Mouse (Mus musculus) neural tube, embryonic 13.5 days (tissue): ENCODE measurements at regions not wholly inside any gene's neighbourhood (a gene's known extent, or its start where the extent isn't known, plus 50 kb on each side); places are given as distances from the start of the nearest gene placed in this dataset.
A peak's percentile ranks its signal among the peaks of the same experiment; 100 is the strongest.

Experiments used
- ATAC-seq: fragments of 200-750 bp; cut with Nextera tagmentation; 2 replicates; pipeline ENCODE4 v1.8.0; 2017; ENCODE audit warnings: low read depth, mild to moderate bottlenecking, moderate TSS enrichment, moderate library complexity
- H3K27ac ChIP-seq: fragments of 300-500 bp; sonication (generic); replicated peaks from 2 replicates; pipeline ENCODE4 v1.5.1; 2015; ENCODE audit warnings: moderate library complexity, mild to moderate bottlenecking, inconsistent platforms
- H3K27me3 ChIP-seq: fragments of 300-500 bp; sonication (generic); 2 replicates; pipeline ENCODE4 v1.6.1; 2015; ENCODE audit warnings: mild to moderate bottlenecking, inconsistent platforms
- H3K36me3 ChIP-seq: fragments of 300-500 bp; sonication (generic); 2 replicates; pipeline ENCODE4 v1.6.1; 2015; ENCODE audit warnings: mild to moderate bottlenecking, inconsistent platforms
- H3K4me1 ChIP-seq: fragments of 300-500 bp; sonication (generic); replicated peaks from 2 replicates; pipeline ENCODE4 v1.6.1; 2015; ENCODE audit warnings: inconsistent platforms
- H3K4me2 ChIP-seq: fragments of 300-500 bp; sonication (generic); 2 replicates; pipeline ENCODE4 v1.6.1; 2015; ENCODE audit warnings: inconsistent platforms, mild to moderate bottlenecking, moderate library complexity
- H3K4me3 ChIP-seq: fragments of 300-500 bp; sonication (generic); 2 replicates; pipeline ENCODE4 v1.5.1; 2015; ENCODE audit warnings: mild to moderate bottlenecking, inconsistent platforms
- H3K9ac ChIP-seq: fragments of 300-500 bp; sonication (generic); 2 replicates; pipeline ENCODE4 v1.6.1; 2015; ENCODE audit warnings: moderate library complexity, mild to moderate bottlenecking, inconsistent platforms
- H3K9me3 ChIP-seq: fragments of 300-500 bp; sonication (generic); 2 replicates; pipeline ENCODE4 v1.6.1; 2016; ENCODE audit warnings: inconsistent platforms
- WGBS: fragments of 180-500 bp; shearing (Covaris S2); methylation state at CpG from one replicate; pipeline ENCODE4 v1.1.7; 2015; 5-methylcytosine and 5-hydroxymethylcytosine counted together

DNA sequence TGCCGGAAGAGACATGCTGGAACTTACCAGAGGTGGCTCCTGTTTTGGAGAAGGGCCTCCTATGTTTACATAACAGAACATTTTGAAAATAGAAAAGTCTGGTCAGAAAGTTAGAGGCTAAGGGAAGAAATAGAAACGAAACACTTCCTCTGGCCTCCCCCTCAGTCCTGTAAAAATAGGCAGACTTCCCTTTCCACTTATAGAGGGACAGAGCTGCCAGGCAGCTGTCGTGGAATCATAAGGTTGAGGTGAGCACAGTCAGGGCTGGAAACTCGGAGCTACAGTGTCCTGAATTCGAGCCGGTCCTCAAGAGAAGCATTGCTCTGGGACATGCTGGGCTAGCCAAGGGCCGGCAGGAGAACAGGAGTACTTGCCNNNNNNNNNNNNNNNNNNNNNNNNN lies 94.0 kb upstream of the Egr2 start:
- H3K27ac ChIP-seq: no peak overlapping the region
- H3K4me2 ChIP-seq: no peak overlapping the region
- 69% methylated on average over 7 of the region's 7 CpGs for WGBS
- no peak overlapping the region for H3K4me3 ChIP-seq
- H3K27me3 ChIP-seq: no peaks in the 10 kb centered on the region
- ATAC-seq: no peak
- H3K9ac ChIP-seq: no peak overlapping the region
- H3K36me3 ChIP-seq: no peaks in the 10 kb centered on the region
- no peaks in the 10 kb centered on the region for H3K9me3 ChIP-seq
- no peaks in the 10 kb centered on the region for H3K4me1 ChIP-seq

GRCm38 (mm10) chr10:67448875-67449274 lies 86.4 kb upstream of the Egr2 start:
- Histone ChIP-seq H3K9ac (no peak overlapping the region), H3K27me3 (no peaks in the 10 kb centered on the region), H3K4me3 (no peak overlapping the region), H3K4me1 (no peaks in the 10 kb centered on the region), H3K4me2 (no peak overlapping the region), H3K9me3 (peaks cover 4% of the 10 kb centered on the region; the same call in 1 of the 2 replicates), H3K27ac (no peak overlapping the region), H3K36me3 (no peaks in the 10 kb centered on the region)
- 85% methylated on average over 6 of the region's 6 CpGs for WGBS
- no peak for ATAC-seq

DNA sequence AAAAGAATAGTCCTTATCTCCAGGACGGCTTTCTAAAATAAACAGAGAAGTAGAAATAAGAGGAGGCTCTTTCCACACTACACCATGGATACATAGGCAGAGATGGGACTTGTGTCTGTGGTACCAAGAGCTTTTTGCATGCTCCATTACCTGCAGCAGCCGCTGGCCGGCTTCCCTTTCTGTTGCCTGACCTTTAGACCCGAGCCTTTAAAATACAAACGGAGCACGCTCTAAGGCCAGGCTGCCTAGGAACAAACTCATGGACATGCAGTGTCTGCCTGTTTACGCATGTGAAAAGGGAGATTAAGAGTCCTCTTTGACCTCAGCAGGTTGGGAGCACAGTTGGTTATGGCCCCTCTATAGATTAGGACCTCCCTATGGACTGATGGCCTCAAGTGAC lies 81.1 kb upstream of the Egr2 start:
- no peak for ATAC-seq
- Histone ChIP-seq H3K36me3 (no peaks in the 10 kb centered on the region), H3K4me3 (no peak overlapping the region), H3K9me3 (0 out of 2 replicates have a peak, but pooled peaks cover 5% of the 10 kb centered on the region), H3K4me1 (no peaks in the 10 kb centered on the region; the same call in 1 of the 2 replicates), H3K27ac (no peak overlapping the region), H3K9ac (no peak overlapping the region), H3K27me3 (no peaks in the 10 kb centered on the region), H3K4me2 (no peak overlapping the region)
- WGBS: 25% methylated on average over 7 of the region's 7 CpGs

DNA sequence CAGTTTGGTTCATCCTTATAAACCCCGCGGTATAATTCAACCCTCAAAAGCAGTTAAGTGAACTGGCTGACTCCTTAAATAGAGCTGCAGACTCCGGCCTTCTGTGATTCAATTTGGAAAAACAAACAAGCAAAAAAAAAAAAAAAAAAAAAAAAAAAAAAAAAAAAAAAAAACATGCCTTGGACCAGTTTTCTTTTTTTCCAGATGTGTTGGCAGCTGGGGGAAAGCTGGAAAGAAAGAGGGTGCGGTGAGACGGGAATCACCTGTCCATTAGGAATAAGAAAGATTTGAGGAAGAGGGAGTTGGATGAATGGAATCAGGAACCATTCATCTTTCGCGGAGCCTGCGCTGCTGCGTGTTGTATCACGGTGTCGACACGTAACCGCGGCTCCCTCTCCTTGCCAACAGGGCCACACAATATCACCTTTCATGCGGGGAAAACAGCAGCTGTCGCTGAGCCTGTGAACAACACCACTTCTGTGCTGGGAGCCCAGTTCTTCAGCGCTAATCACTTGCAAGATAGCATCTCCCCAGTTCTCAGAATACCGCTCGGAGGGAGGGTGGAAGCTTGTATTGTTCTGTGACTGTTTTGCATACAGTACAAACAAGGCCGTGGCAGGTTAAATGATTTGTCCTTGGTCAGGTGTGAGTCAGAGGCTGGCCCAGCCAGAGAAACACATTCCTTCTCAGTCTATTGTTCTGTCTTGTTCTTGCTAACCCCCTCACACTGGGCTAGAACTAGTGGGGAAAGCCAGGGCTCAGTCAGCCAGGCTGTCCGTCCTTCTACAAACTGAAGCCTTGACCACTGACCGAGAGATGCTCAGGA lies 76.6 kb upstream of the Egr2 start:
- no peak overlapping the region; the same call in 1 of the 2 replicates for H3K9ac ChIP-seq
- WGBS: 33% methylated on average over 22 of the region's 22 CpGs

GRCm38 (mm10) chr10:67461321-67461720 lies 74.0 kb upstream of the Egr2 start:
- no peak overlapping the region for H3K27ac ChIP-seq
- H3K36me3 ChIP-seq: no peaks in the 10 kb centered on the region
- no peak overlapping the region for H3K9ac ChIP-seq
- no peaks in the 10 kb centered on the region for H3K27me3 ChIP-seq
- H3K4me2 ChIP-seq: no peak overlapping the region
- ATAC-seq: no peak
- 0 out of 2 replicates have a peak, but pooled peaks cover 5% of the 10 kb centered on the region for H3K9me3 ChIP-seq
- no peaks in the 10 kb centered on the region; the same call in 1 of the 2 replicates for H3K4me1 ChIP-seq
- 100% methylated on average over 1 of the region's 1 CpGs for WGBS
- no peak overlapping the region for H3K4me3 ChIP-seq

More for the DNA sequence above, 76.6 kb upstream of the Egr2 start:
- 0 out of 2 replicates have a peak, but pooled peaks cover 5% of the 10 kb centered on the region for H3K9me3 ChIP-seq
- peak; percentile 67; the same call in 1 of the 2 replicates for ATAC-seq
- 0 out of 2 replicates have a peak overlapping the region, but pooled peaks have one; percentile 14 for H3K27ac ChIP-seq
- peak overlapping the region; percentile 32 for H3K4me2 ChIP-seq
- no peak overlapping the region for H3K4me3 ChIP-seq
- no peaks in the 10 kb centered on the region for H3K36me3 ChIP-seq
- no peaks in the 10 kb centered on the region for H3K27me3 ChIP-seq
- no peaks in the 10 kb centered on the region; the same call in 1 of the 2 replicates for H3K4me1 ChIP-seq

DNA sequence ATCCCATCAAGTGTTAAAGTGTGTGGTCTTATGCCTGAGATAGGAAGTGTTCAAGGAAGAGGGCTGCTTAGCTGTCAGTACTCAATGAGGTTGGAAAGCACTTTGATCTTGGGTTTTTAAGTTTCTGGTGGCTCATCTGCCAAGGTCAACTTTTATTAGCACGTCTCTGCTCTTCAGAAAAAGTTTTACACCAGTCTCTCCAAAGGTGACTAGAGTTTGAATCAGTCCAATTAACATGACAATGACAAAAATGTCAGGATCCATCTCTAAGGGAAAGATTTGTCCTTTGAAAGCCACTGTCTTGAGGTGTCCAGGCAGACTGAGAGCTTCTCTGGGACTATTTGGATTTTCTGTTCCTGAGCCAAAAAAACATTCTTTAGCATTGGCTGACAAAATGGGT lies 73.4 kb upstream of the Egr2 start:
- no peak overlapping the region for H3K27ac ChIP-seq

DNA sequence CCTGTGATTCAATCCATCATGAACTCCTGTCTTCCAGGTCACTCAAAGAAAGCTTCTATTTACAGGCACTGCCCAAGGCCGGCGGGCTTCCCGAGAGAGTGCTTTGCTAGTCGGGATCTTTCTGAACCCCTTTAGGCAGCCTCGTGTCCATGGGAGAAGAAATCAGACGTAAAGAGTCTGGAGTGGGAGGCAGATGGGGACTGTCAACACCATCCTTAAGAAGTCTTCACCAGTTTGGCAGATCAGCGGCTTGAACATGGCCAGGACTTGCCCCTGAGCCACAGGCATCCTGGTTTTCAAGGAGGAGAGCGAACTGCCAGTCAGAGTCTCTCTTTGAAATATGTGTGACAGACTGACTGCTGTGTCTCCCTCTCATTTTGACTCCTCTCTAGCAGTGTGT lies 66.6 kb upstream of the Egr2 start:
- H3K27ac ChIP-seq: no peak overlapping the region
- H3K27me3 ChIP-seq: no peaks in the 10 kb centered on the region
- no peak for ATAC-seq
- no peaks in the 10 kb centered on the region; the same call in 1 of the 2 replicates for H3K4me1 ChIP-seq
- 55% methylated on average over 8 of the region's 8 CpGs for WGBS
- H3K9me3 ChIP-seq: no peaks in the 10 kb centered on the region
- H3K4me2 ChIP-seq: no peak overlapping the region
- H3K36me3 ChIP-seq: no peaks in the 10 kb centered on the region
- H3K4me3 ChIP-seq: no peak overlapping the region
- no peak overlapping the region for H3K9ac ChIP-seq

More for the DNA sequence above, 73.4 kb upstream of the Egr2 start:
- 0 out of 2 replicates have a peak, but pooled peaks cover 5% of the 10 kb centered on the region for H3K9me3 ChIP-seq
- ATAC-seq: no peak
- no peaks in the 10 kb centered on the region; the same call in 1 of the 2 replicates for H3K4me1 ChIP-seq
- H3K4me2 ChIP-seq: no peak overlapping the region
- 37% methylated on average over 1 of the region's 1 CpGs for WGBS
- no peak overlapping the region for H3K9ac ChIP-seq
- H3K27me3 ChIP-seq: no peaks in the 10 kb centered on the region
- no peak overlapping the region for H3K4me3 ChIP-seq
- H3K36me3 ChIP-seq: no peaks in the 10 kb centered on the region

GRCm38 (mm10) chr10:67473016-67473415 lies 62.3 kb upstream of the Egr2 start:
- no peak overlapping the region for H3K27ac ChIP-seq
- no peaks in the 10 kb centered on the region for H3K36me3 ChIP-seq
- no peak for ATAC-seq
- WGBS: 90% methylated on average over 6 of the region's 6 CpGs
- H3K9ac ChIP-seq: no peak overlapping the region
- no peaks in the 10 kb centered on the region for H3K27me3 ChIP-seq
- no peak overlapping the region for H3K4me3 ChIP-seq
- no peak overlapping the region for H3K4me2 ChIP-seq
- no peaks in the 10 kb centered on the region for H3K9me3 ChIP-seq
- H3K4me1 ChIP-seq: no peaks in the 10 kb centered on the region; the same call in 1 of the 2 replicates

DNA sequence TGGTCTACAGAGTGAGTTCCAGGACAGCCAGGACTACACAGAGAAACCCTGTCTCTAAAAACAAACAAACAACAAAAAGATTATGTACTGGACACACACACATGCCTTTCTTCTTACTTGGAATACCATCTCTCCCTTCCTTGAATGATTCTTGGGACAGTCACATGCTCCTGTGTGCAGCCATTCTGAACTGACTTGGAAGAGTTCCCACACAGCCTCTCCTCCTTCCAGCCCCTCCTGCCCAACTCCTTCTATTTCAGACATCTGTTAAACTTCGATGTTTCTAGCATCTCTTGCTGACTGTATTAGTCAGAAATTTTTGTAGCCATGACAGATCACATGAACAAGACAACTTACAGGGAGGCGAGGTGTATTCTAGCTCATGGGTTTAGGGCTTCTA lies 60.9 kb upstream of the Egr2 start:
- Histone ChIP-seq H3K9me3 (no peaks in the 10 kb centered on the region), H3K4me2 (no peak overlapping the region), H3K9ac (no peak overlapping the region), H3K4me1 (no peaks in the 10 kb centered on the region), H3K27me3 (no peaks in the 10 kb centered on the region), H3K27ac (no peak overlapping the region), H3K4me3 (no peak overlapping the region), H3K36me3 (no peaks in the 10 kb centered on the region)
- no peak for ATAC-seq
- WGBS: 86% methylated on average over 2 of the region's 2 CpGs

DNA sequence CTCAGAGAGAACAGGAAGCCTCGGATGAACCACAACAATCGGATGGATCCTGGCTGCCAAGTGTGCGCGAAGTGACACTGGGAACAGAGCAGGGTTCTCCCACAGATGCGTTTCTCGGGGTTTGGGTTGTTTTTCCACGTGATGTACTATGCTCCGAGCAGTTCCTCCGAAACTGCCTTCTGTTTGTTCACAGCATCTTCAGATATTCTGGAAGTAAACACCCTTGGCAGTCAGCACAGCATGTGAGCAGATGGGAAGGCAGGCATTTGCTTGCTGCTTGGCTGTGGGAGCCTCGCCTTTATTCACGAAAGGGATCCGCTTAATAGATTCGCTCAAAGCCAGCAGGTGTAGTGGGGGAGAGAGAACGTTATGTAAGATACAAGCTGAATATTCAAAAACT lies 53.0 kb upstream of the Egr2 start:
- Histone ChIP-seq H3K27me3 (no peaks in the 10 kb centered on the region), H3K9me3 (no peaks in the 10 kb centered on the region), H3K27ac (no peak overlapping the region), H3K4me2 (no peak overlapping the region), H3K4me1 (no peaks in the 10 kb centered on the region), H3K36me3 (no peaks in the 10 kb centered on the region), H3K4me3 (no peak overlapping the region), H3K9ac (no peak overlapping the region)
- no peak for ATAC-seq
- WGBS: 68% methylated on average over 14 of the region's 14 CpGs

GRCm38 (mm10) chr10:67483371-67483770 lies 51.9 kb upstream of the Egr2 start:
- ATAC-seq: no peak

GRCm38 (mm10) chr10:67484091-67484745 lies 51.1 kb upstream of the Egr2 start:
- Histone ChIP-seq H3K9me3 (no peaks in the 10 kb centered on the region), H3K4me1 (no peaks in the 10 kb centered on the region), H3K36me3 (no peaks in the 10 kb centered on the region)

More at GRCm38 (mm10) chr10:67483371-67483770, 51.9 kb upstream of the Egr2 start:
- 87% methylated on average over 7 of the region's 7 CpGs for WGBS
- no peak overlapping the region for H3K4me3 ChIP-seq
- no peak overlapping the region for H3K4me2 ChIP-seq
- no peak overlapping the region for H3K27ac ChIP-seq
- no peaks in the 10 kb centered on the region for H3K36me3 ChIP-seq
- H3K27me3 ChIP-seq: no peaks in the 10 kb centered on the region
- H3K4me1 ChIP-seq: no peaks in the 10 kb centered on the region
- no peak overlapping the region for H3K9ac ChIP-seq
- no peaks in the 10 kb centered on the region for H3K9me3 ChIP-seq

More at GRCm38 (mm10) chr10:67484091-67484745, 51.1 kb upstream of the Egr2 start:
- 82% methylated on average over 3 of the region's 3 CpGs for WGBS
- no peak overlapping the region for H3K9ac ChIP-seq
- no peak overlapping the region for H3K27ac ChIP-seq
- H3K27me3 ChIP-seq: no peaks in the 10 kb centered on the region
- H3K4me2 ChIP-seq: no peak overlapping the region
- no peak overlapping the region for H3K4me3 ChIP-seq
- no peak for ATAC-seq
